Mouse (Mus musculus): Measurements from ENCODE around the gene Atpaf1.

Atpaf1 gene

GRCm38 (mm10) chr4:115815606-115816005 lies 31.0 kb downstream of the Atpaf1 start:
- DNase-seq: no peak

GRCm38 (mm10) chr4:115820199-115820598 lies 35.6 kb downstream of the Atpaf1 start:
- DNase-seq: no peak

GRCm38 (mm10) chr4:115820944-115821343 lies 36.3 kb downstream of the Atpaf1 start:
- no peak for DNase-seq

- no peak for DNase-seq
These were observed 36.8 kb downstream of the Atpaf1 start for GRCm38 (mm10) chr4:115821431-115821830.

- DNase-seq: no peak
These were observed 37.3 kb downstream of the Atpaf1 start for GRCm38 (mm10) chr4:115821928-115822327.

- DNase-seq: no peak
These were observed 39.6 kb downstream of the Atpaf1 start for GRCm38 (mm10) chr4:115824178-115824577.

- DNase-seq: no peak
These were observed 40.7 kb downstream of the Atpaf1 start for GRCm38 (mm10) chr4:115825271-115825670.

- no peak for DNase-seq
These were observed 42.5 kb downstream of the Atpaf1 start for GRCm38 (mm10) chr4:115827066-115827465.

- DNase-seq: no peak
These were observed 42.9 kb downstream of the Atpaf1 start for GRCm38 (mm10) chr4:115827535-115827887.

GRCm38 (mm10) chr4:115827888-115828571 lies 43.4 kb downstream of the Atpaf1 start, which contains the start of gene Mob3c:
Gene Mob3c, plus strand, starts transcription at chr4:115828092.
- DNase-seq: peak; percentile 88

GRCm38 (mm10) chr4:115828572-115828902 lies 43.9 kb downstream of the Atpaf1 start:
- DNase-seq: no peak

GRCm38 (mm10) chr4:115830491-115830890 lies 45.9 kb downstream of the Atpaf1 start:
- no peak for DNase-seq

GRCm38 (mm10) chr4:115831221-115831620 lies 46.6 kb downstream of the Atpaf1 start:
- DNase-seq: no peak

GRCm38 (mm10) chr4:115832040-115832439 lies 47.4 kb downstream of the Atpaf1 start:
- DNase-seq: no peak

GRCm38 (mm10) chr4:115835576-115835975 lies 51.0 kb downstream of the Atpaf1 start:
- DNase-seq: no peak

- DNase-seq: no peak
These were observed 53.6 kb downstream of the Atpaf1 start for GRCm38 (mm10) chr4:115838196-115838595.

- DNase-seq: peak; percentile 93
These were observed 54.4 kb downstream of the Atpaf1 start, which contains the start of gene Mknk1 for GRCm38 (mm10) chr4:115838696-115839641. Gene Mknk1, plus strand, starts transcription at chr4:115839198.

- peak; percentile 15 for DNase-seq
These were observed 55.3 kb downstream of the Atpaf1 start for GRCm38 (mm10) chr4:115839956-115840355.

GRCm38 (mm10) chr4:115840842-115841241 lies 56.2 kb downstream of the Atpaf1 start:
- no peak for DNase-seq

- no peak for DNase-seq
These were observed 62.0 kb downstream of the Atpaf1 start for GRCm38 (mm10) chr4:115846656-115847055.

- DNase-seq: no peak
These were observed 62.8 kb downstream of the Atpaf1 start for GRCm38 (mm10) chr4:115847377-115847776.

GRCm38 (mm10) chr4:115848083-115848482 lies 63.5 kb downstream of the Atpaf1 start:
- no peak for DNase-seq

- DNase-seq: no peak
These were observed 64.5 kb downstream of the Atpaf1 start for GRCm38 (mm10) chr4:115848990-115849677.

Measured in kidney, adult 18-20 months (tissue).